Mouse (Mus musculus) MN1 (cell line): ENCODE results near the gene F13a1.
A peak's percentile ranks its signal among the peaks of the same experiment; 100 is the strongest.

Experiments
- DNase-seq: peaks from one replicate; pipeline ENCODE4 v3.0.0-alpha.2; 2016; ENCODE audit warnings: low spot score

F13a1 gene

DNA sequence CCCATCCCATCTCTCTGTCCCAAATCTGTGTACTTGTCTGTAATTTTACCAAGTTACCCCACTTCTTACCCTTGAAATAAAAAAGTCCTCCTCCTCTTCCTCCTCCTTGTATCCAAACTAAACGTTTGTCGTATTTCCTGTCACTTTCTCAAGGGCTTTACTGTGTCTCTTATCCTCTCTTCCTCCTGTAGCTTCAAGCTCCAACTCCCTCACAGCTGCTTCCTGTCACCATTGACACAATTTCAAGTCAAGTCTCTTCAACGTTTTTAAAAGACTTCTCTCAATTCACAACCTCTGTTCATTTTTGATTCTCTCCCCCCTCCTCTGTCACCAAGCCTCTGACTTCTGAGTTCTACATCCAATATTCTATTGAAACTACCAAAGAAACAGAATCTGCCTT lies at the start of gene F13a1:
F13a1 (minus strand) TSS at position 119 of the 400 bp plus-strand sequence.
- no peak for DNase-seq

DNA sequence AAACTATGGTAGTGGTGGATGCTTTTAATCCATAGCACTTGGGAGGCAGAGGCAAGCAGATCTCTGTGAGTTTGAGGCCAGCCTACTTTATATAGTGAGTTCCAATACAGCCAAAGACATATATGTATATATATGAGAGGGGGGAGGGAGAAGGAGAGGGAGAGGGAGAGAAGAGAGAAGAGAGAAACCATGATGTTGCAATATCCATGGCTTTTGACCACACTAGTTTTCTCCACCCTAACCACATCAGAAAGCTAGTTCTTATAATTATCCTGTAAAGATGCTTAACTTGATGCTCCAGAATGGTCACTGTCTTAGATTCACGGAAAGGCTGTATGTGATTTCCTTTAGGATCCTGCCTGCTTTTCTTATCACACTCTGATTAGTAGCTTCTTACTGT lies 41.6 kb upstream of the F13a1 start:
- no peak for DNase-seq

DNA sequence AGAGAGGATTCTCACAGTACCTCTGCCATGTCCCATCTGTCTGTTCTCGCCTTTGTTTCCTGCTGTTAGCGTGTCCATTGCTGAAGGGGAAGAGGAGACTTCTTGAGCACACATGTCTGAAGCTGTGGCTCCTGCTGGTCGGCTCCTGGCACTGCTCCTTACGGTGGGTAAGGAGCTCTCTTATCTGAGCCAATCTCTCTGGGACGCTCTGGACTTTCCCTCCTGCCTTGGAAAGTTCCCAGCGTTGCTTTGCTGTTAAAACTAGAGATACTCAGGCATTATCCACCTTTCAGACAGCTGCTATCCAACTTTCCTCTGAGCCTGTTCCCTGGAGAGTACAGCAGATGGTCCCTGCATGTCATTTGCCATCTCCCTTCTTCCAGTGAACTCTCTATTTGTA lies 39.1 kb upstream of the F13a1 start:
- DNase-seq: peak; percentile 10

DNA sequence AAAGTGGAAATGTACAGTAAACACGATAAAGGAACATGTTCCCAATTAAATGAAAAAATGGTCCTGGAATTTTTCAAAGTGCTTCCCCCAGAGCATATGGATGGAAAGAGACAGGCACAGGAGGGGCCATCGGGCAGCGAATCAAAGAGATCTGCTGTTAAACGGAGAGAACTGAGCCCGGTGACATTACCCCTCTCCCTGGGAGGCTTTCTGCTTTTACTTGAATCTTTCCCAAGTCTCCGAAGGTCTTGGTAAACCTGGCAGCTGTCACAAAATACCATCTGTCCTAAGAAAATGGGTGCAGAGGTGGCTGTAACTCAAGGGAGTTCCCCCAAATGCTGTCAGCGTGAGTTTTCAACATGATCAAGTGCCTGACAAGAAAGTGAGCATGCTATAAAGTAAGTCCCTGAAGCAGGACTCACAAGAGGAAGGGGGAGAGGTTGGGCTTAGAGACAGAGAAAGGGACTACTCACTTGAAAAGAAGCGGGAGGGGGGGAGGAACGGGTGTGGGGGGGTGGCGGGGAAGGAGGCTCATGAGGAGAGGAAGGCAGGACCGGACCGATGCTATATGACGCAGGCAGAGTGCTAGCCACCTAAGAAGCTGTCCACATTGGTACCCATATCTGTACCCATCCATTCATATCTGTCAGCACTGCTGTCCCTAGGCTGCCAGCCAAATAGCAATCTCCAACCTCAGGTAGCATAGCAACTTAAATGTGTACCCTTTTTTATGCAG lies 31.6 kb upstream of the F13a1 start:
- no peak for DNase-seq

DNA sequence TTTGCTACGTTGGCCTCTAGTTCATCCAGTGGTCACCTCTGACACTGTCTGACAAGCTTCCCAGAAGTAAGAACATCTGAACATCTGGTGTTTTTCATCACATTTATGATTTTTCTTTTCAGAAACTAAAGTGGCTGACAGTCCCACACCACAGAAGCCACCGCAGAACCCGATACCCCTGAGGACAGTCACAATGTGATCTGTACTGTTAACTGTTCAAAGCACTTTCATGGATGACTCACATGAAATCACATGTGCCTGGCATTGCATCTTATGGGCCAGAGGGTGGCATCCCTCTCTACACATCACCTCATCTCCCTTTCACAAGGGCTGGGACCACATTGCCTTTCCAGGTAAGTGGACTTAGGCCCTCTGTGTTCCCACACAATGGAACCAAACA lies 21.3 kb upstream of the F13a1 start:
- DNase-seq: no peak

DNA sequence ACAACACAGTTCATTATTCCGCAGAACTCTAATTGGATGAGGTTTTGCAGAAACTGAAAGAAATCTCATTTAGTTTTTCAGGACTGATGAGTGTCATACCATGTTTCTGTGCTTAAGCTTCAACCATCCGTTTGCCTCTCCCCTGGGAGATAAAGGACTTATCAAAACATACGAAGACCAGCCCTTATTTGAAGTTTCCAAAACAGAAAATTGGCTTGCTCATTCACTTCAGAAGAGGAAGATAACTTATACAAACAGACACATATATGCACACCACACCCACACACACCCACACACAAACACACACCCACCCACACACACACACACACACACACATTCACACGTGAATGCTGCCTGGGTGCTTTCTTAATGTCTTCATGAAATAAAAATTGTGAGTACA lies 20.8 kb upstream of the F13a1 start:
- DNase-seq: no peak

DNA sequence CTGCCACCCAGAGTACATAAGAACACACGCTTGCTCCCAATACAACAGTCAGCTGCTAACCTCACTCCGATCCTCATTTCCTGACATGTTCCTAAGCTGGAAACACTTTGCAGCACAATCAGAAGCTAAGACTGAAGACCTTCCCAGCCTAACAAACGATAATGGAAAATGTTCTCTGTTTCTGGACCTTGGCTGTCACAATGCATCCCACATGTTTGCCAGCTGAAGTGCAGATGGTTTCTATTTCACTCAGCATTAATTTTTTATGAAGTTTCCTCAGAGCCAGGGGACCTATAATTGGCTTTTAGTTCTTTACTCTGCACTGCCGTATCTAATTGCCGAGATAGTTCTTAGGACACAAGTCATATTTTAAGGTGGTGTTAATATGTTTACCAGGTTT lies 10.8 kb upstream of the F13a1 start:
- peak; percentile 64 for DNase-seq

DNA sequence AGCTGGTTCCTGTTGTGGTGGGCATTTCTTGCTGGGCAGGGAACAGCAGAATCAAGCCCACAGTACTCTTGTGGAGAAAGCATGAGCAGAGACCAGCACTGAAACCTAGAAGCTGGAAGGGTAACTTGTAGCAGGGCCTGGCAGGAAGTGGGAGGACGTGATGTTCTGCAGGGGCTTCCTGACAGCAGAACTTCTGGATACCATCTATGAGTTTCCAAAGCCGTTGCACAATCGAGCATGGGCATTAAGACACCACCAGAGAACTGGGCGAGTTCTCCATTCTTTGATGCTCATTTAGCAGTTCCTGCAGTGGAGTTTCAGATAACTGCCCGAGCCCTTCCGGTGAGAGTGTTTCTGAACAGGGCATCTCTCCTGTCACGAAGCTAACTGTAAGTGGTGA lies 6.6 kb upstream of the F13a1 start:
- no peak for DNase-seq

DNA sequence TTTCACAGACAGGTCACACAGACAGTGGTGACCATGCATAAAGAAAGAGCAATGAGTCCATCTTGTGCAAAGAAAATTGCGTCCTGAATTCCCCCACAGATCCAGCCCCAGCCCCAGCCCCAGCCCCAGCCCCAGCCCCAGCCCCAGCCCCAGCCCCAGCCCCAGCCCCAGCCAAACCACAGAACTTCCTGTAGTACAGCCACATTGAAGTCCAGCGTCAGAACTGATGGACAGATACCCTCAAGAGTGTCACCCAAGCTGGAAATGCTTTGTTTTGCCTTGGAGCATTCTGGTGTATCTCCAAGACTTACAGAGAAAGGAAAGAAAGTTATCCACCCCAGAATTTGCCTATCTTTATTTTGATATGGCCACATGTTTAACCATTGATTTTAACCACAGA lies 413 bp downstream of the F13a1 start:
- no peak for DNase-seq

DNA sequence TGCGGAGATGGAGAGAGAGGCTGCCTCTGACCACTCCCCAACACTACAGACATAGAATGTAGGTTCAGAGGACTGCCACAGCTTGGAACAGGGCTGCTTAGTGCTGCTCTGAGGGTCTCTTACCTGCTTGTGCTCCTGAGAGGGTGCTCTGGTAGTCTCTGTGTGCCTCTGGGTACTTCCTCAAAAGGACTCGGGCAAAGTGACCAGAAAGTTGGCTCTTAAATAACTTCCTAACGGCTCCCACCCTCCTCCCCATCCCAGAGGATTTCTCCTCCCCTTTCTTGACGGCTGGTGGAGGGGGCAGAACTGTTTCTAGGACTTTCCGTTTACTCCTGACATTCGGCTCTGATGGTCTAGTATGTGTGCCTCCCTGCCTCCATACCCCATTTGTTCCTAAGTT lies 1.0 kb downstream of the F13a1 start:
- no peak for DNase-seq

DNA sequence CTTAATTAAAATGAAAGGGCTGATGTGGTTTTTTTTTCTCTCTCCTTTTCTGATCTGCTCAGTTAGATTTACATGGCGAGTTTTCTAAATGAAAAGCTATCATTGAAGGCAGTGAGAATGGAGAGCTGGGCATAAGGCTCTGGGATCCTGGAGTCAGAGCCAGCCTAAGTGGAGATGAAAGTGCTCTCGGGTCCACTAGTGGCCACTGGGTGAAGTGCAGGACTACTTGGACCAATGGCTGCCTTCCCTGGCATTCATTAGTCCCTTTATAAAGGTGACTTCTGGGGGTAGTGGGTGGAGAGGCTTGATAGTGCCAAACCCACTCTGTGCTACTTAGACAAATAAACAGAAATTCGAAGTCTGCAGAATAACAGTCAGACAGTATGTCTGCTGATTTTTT lies 5.0 kb downstream of the F13a1 start:
- no peak for DNase-seq

DNA sequence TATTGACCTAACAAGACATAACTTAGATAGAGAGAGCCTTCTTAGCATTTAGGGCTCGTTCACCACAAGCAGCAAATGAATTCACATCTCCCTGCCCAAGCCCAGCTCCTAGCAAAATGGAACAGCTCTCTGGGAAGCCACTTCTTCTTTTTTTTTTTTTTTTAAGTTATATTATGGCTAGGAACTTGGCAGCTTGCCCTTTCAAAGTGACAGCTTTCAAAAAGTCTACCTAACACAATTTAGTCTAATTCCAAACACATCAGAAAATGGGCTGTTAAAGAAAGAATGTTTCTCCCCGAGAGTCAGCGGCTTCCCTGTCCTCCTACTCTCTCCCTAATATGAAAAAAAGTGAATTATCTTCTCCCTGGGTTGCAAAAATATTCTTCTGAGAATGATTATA lies 15.3 kb downstream of the F13a1 start:
- no peak for DNase-seq

DNA sequence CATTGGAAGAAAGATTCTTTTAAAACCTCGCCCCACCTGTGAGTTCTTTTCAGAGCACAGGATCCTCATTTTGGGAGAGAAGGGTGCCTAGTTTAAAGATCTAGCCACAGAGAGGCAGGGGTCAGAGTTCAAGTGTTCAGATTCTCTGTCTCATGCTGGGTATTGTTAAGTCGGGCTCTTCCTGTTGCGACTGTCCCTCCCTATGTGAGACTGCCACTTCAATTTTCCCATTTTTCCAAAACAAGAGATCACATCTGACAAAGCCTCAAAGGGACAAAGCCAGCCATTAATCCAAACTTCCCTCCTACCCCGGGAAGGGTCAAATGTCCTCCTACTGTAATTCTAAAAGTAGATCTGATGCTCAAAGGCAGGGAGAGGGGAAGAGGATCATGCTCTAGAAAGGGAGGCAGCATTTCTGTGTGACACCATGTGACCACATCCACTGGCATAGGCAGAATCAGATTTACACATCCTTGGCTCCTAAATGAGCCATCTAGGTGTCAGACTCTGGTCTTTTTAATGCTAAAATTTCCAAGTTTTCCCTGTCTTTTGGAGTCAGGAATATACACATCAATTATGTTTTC lies 24.0 kb downstream of the F13a1 start:
- no peak for DNase-seq

DNA sequence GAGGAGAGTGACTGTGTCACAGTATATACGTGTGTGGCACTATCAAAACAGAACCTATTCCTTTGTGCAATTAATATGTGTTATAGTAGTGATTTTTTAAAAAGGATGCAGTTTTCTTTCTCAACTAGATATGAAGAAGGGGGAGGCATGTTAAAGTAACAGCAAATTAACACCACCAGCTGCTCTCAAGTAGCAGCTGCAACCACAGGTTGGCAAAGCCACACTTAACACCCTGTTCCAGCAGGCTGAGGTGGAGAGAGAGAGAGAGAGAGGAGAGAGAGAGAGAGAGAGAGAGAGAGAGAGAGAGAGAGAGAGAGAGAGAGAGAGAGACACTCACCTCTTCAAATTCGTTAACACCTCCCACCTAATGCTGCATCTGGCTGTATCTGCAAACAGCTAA lies 28.5 kb downstream of the F13a1 start:
- no peak for DNase-seq

DNA sequence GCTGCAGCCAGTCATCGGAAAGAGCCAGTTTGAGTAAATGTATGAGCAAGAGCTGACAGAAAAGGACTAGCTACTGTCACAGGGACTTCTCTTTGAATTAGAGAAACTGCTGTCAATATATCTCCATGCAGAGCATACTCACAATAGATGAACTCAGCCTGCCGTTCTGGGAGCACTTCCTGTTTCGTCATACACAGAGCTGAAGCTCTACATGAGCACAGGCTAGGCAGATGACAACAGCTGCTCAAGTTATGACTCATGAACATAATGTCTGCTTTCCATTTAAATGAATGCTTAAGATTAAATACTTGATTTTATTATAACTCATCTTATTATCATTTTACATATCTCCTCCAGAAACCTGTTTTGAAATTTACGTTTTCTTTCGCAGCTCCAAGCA lies 39.3 kb downstream of the F13a1 start:
- peak; percentile 64 for DNase-seq

DNA sequence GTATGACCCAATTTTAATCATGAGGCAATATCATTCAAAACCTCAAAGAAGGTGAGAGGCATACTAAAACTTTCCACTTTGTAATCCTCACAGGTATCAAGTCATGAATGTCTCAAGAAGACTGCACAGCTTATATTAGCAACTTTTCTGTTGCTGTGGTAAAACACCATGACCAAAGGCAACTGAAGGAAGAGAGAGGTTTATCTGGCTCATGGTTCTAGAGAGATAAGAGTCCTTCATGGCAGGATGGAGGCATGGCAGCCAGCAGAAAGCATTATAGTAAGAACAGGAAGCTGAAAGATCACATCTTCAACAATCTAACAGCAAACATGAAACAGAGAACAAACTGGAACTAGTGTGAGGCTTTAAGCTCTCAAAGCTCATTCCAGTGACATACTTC lies 43.8 kb downstream of the F13a1 start:
- no peak for DNase-seq

DNA sequence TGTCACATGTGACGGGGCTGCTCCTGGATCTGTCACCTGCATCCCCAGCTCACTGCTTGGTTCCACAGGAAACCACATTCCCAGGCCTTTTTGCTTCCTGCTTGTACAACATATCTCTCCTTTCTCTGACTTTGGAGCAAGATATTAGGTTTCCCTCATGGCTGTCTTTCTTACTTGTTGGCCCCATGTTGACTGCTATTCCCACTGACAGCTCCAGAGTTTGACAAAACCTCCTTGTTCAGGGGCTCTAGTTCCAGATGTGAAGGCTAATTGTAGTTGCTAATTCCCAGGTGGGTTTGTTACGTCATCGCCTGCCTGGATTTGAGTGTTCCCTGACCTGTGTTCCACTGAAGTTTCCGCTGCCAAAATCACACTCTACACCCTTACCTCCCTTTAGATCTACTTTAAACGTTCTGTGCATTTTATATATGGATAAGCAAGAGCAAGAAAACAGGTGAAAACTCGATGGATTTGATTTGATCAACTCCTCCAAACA lies 50.8 kb downstream of the F13a1 start:
- no peak for DNase-seq

DNA sequence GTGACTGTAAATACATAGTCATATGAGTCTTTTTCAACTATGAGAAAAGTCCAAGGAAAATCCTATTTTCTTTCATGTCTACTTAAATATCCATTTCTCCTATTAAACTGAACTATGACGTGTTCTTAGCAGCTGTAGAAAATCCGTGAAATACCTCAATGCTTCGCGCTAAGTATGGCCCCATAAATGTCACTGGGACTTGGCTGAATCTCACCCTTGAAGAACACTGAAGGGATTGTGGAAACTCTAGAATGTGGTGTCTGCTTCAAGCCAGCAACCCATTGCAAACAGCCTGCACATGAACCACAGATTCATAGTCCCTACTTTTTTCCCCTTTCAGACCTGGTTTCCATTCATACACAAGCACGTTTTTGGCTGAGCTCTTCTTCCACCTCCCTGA lies 56.5 kb downstream of the F13a1 start:
- DNase-seq: no peak

DNA sequence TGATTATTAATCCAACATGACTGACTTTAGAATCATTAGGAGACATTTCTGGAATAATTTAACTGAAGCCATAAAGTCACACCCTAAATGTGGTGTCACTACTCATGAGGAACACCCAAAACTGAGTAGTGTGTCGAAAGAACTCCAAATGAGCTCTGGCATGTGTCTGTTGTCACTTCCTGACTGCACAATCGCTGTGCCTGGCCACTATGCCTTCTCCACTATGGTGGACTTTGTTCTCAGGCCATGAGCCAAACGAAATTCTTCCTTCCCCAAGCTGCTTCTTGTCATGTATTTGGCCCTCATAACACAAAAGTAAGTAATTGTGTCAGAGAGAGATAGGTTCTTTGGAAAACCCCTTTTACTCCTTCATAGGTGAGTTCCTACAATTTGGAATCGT lies 61.7 kb downstream of the F13a1 start:
- no peak for DNase-seq

DNA sequence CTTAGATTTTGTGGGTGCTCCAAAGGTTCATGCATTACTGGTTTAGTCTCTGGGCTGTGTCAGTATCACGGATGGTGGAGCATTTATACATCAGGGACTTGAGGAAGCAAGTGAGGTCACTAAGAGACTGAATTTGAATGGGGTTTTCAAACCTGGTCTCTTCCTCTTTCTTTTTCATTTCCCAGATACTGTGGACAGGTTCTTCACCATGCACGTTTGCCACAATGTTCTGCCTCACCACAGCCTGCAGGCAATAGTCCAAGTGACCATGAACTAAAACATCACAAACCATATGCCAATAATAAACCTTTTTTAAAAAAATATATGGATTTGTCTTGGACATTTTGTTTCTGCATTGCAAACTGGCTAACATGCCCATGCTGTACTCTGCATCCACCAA lies 77.0 kb downstream of the F13a1 start:
- no peak for DNase-seq

DNA sequence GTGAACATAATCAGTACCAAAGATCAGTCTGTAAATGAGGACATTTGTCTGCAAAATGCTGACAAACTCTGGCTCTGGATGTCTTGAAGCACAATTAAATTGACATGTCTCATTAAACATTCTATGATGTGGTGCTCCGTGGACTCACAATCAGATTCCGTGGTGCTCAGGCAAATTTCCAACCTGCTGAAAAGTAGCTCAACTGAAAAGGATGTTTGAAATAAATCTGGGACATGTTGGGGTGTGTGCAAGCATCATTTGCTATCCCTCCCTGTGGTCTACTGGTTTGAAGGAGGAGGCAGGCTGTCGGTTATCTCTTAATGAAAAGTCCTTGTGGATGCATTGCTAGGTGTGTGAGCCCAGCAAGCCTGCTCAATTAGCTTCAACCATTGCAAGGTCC lies 77.8 kb downstream of the F13a1 start:
- DNase-seq: peak; percentile 6

DNA sequence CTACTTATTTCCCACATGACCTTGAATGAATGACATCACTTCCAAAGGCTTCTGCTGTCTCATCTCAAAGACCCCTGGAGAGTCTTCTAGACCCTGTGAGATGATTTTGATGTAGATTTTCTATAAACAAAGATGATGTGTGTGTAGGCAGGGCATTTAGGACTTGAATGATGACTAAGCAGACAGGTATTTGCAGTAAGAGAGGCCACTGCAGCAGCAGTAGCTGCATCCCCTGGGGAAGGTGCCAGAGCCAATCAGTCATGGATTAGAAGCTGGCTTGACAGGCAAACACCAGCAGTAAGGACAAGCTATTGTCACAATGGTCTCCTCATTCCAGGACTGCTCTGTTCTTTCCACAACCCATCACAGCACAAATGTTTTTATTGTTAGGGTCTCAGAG lies 87.1 kb downstream of the F13a1 start:
- DNase-seq: peak; percentile 31

DNA sequence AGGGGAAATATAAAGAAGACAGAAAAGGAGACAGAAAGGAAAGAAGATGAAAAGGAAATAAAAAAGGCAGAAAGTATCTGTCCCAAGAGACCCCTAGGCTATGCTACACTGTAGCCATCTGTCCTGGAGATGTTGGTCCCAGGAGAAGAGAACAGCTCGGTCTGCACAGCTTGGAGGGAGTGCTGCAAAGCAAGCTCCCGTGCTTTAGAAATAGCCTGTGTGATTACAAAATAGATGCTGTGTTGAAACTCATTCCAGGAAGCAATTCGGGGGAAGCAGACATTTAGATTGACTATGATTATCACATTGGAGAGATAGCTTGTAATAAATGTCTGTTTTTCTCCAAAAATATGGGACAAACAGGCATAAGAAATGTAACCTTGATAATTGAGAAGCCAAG lies 91.0 kb downstream of the F13a1 start:
- no peak for DNase-seq

DNA sequence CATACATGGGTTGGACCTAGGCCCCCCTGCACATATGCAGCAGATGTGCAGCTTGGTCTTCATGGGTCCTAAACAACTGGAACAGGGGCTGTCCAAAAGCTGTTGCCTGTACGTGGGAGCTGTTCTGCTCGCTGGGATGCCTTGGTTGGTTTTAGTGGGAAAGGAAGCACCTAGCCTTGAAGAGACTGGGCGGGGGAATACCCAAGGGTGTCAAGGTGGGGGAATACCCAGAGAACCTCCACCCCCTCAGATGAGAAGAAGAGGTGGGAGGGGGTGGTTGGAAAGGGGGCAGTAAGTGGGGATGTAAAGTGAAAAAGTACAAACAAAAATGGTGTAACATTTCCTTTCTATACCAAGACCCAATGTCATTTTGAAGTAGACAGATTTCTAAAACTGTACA lies 95.1 kb downstream of the F13a1 start:
- DNase-seq: no peak
